Mouse (Mus musculus): ENCODE results near the gene Set.
"Not testable (repeated sequence)": the region's sequence is repeated elsewhere in the genome, so short reads cannot be mapped to it uniquely, and the experiment has no call there.

Set gene

GRCm38 (mm10) chr2:30057223-30057904 is at the start of gene Set:
Set (plus strand) TSS chr2:30057378.
- DNase-seq, result no peak

DNA sequence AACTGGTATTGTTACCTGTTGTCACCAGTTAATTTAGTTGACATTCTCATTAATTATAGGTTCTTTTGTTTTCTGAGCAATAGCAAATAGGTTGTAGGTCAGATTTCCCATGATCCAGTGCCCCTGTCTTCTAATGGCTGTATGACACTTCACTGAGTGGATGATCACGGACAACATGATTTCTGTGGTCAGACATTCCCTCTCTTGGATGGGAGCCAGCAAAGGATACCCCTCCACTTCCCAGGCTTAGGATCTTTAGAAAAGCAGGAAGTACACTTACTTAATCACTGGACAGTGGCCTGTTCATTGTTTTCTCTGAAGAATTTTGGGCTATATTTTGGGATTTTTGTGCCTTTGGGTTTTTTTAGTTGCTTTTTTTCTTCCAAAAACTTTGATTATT is 48.1 kb upstream of the Set start:
- no peak for DNase-seq

DNA sequence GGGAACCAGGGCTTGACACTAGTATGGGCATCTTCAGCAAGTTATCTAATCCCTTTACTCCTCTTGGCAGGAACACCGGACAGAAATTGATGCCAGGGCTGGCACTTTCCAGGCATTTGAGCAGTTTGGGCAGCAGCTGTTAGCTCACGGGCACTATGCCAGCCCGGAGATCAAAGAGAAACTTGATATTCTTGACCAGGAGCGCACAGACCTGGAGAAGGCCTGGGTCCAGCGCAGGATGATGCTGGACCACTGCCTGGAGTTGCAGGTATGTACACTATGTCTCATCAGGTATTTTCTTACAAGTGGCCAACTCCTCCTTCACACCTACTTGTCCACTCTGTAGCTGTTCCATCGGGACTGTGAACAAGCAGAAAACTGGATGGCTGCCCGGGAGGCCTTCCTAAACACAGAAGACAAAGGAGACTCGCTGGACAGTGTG is 46.3 kb upstream of the Set start:
- peak; percentile 82 to 84 for DNase-seq

DNA sequence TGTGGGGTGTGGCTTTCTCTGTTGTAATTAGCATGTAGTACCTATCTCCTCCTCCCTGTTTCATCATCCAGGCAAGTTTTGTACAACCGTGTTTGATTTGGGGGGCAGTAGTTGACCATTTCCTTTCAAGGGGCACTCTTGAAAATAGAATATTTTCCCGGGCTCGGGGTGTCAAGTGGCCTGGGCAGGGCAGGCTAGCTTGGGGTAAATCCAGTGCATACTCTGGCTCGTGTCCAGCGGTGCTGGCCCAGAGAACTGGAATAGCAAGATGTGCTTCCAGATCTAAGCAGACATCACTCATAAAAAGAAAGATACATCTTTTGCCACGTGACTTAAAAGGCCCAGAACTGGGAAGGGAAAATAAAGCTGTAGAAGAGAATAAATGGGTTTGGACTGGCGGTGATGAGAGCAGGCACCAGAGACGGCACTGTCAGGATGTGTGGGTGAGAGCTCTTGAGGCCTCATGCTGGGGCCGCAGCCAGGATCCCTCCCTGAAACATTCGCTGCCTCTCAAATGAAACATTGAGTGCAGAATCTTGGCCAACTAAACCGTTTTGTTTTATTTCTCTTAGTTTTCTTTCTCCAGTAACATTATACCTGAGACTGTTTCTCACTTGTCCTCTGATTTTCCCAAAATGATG is 42.7 kb upstream of the Set start:
- DNase-seq, result peak; percentile 34 to 51

- DNase-seq, result no peak
Measured at GRCm38 (mm10) chr2:30025454-30025853, 31.7 kb upstream of the Set start.

DNA sequence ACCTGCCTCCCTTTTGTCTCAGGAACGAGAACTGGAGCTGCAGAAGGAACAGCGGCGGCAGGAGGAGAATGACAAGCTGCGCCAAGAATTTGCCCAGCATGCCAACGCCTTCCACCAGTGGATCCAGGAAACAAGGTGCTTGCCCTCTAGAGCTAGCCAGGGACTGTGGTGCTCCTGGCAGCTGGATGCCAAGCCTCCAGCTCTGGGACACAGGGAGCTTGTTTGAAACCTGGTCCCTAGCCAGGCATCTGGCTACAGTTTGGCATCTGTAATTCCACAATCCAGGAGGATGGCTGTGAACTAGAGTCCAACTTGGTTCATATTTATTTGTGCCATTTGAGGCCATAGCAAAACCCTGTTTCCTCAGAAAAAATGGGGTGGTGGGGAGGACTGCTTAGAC is 30.2 kb upstream of the Set start:
- no peak for DNase-seq

GRCm38 (mm10) chr2:30032244-30032846 is 24.8 kb upstream of the Set start:
- DNase-seq, result no peak

DNA sequence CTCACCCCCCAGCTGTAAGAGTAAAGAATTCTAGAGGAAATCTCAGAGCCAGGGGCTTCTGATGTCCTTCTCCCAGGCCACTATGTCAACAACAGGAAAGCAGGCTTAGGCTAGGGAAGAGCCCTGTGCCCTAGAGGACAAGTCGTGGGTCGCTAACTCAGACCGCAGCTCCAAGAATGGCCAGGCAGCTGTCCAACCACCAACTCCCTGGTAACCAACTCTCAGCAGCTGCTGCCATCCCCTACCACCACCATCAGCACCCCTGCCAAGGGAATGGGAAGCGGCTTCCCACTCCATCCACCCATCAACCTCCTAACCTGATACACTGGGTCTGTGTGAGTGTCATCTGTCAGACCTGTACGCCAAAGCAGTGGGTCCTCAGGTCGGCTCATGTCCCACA is 24.2 kb upstream of the Set start:
- no peak for DNase-seq

GRCm38 (mm10) chr2:30037762-30038161 is 19.4 kb upstream of the Set start:
- no peak for DNase-seq

GRCm38 (mm10) chr2:30038370-30038769 is 18.8 kb upstream of the Set start:
- DNase-seq, result no peak

DNA sequence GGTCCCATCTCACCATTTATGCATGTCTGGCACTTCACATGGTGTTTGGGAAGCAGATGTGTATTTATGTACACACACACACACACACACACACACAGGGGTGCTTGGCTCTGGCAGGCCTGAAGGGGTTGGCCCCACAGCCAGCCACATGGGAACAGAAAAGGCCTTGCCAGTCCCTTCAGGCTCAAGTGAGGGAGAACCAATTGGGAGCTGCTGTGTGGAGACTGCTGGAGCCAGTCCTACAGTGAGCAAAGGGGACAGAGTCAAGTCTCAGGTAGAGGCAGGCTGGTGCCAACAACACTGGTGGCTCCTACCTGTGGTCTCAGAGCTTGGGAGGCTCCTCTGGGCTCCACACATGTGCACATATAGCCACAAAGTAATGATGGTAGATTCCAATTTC is 17.5 kb upstream of the Set start:
- DNase-seq, result no peak

DNA sequence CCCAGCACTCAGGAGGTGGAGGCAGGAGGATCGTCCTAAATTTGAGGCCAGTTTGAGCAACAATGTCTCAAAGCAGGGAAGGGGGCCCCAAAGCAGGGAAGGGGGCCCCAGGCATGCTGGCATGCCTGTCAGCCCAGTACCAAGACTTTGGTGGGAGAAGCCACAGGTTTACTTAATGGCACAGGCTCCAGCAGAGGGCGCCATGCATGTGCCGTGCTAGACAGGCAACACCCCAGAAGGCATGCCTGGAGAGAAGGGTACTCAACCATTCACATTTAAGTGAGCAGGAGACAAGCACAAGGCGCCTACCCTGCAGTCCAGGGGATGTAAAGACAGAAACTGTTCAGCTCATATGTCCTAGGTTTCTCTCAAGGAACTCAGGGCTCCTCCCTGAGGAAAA is 14.7 kb upstream of the Set start:
- peak; percentile 79 to 81 for DNase-seq

GRCm38 (mm10) chr2:30044550-30044949 is 12.6 kb upstream of the Set start:
- DNase-seq, result no peak

GRCm38 (mm10) chr2:30047127-30047526 is 10.1 kb upstream of the Set start:
- no peak for DNase-seq

DNA sequence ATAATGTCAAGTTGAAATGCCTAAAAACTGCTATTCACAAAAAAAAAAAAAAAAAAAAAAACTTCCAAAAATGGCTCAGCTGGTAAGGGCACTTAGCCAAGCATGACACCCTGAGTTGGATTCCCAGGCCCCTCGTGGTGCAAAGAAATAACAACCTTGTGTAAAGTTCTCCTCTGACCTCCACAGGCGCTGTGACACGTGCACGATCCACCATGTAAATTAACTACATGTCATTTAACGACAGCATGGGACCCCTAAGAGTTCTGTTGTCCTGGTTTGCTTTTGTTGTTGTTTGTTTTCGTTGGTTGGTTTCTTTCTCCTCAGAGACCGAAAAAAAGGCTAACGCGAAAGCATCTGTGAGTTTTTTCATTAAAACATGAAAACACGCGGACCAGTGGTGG is 9.1 kb upstream of the Set start:
- DNase-seq, result no peak

GRCm38 (mm10) chr2:30048699-30049388 is 8.3 kb upstream of the Set start, which contains the start of gene Wdr34:
Wdr34 (minus strand) TSS chr2:30048881.
- peak; percentile 96 to 99 for DNase-seq

GRCm38 (mm10) chr2:30049831-30050230 is 7.3 kb upstream of the Set start:
- no peak for DNase-seq

- no peak for DNase-seq
Measured at GRCm38 (mm10) chr2:30051992-30052761, 5.0 kb upstream of the Set start.

DNA sequence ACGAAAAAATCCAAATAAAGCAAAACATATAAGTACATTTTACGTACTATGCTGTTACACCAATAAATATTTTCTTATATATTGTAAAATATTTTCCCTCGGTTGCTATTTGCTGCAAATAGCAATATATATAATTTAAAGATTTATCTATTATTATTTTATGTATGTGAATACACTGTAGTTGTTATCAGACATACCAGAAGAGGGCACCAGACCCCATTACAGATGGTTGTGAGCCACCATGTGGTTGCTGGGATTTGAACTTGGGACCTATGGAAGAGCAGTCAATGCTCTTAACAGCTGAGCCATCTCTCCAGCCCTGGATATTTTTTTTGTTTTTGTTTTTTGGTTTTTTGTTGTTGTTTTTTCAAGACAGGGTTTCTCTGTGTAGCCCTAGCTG is 1.9 kb upstream of the Set start:
- DNase-seq, result not testable (repeated sequence)

- no peak for DNase-seq
Measured at GRCm38 (mm10) chr2:30056736-30057135, 442 bp upstream of the Set start.

DNA sequence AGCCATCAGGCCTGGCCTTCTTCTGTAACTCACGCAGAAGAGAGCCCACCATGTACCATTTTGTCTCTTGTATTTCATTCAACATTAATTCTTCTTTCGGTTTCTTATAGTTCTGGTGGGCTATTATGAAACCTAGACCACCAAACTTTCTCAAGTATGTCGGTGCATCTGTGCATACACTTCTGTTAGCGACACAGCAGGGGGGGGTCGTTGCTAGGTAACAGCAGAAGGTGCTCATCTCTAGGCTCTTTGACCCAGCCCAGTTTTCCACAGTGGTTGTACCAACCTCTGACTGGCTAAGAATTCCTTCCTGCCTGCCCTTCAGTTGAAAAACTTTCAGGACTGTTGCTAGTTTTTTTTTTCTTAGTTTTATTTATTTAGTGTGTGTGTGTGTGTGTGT is 1.2 kb downstream of the Set start:
- no peak for DNase-seq

- DNase-seq, result peak in 1 of 2 experiments; percentile 36
Measured at GRCm38 (mm10) chr2:30061215-30062166, 4.3 kb downstream of the Set start.
